Mouse (Mus musculus) liver, adult 2 months (tissue): ENCODE data around the gene Il2ra. TPM values are rescaled to one million over a fixed set of nuclear protein-coding genes. Genes with fewer than 3 reads are reported as not detected.
"Not testable (repeated sequence)": the region's sequence is repeated elsewhere in the genome, so short reads cannot be mapped to it uniquely, and the experiment has no call there.

Source experiments
- DNase-seq: peaks from one replicate; pipeline ENCODE4 v3.0.0-alpha.2; 2011; ENCODE audit warnings: low read depth, low spot score; ENCODE audit errors: extremely low read depth
- H3K27ac ChIP-seq: fragments of 200-500 bp; replicated peaks from 2 replicates; pipeline ENCODE4 v1.5.1; 2012; ENCODE audit warnings: low read depth, mild to moderate bottlenecking, control low read depth, inconsistent platforms, low read length; ENCODE audit not compliant: insufficient read depth
- H3K27me3 ChIP-seq: fragments of 200-500 bp; 2 replicates; pipeline ENCODE4 v1.6.1; 2012; ENCODE audit warnings: mild to moderate bottlenecking, moderate library complexity, low read length, inconsistent platforms; ENCODE audit not compliant: control insufficient read depth, insufficient read depth
- H3K36me3 ChIP-seq: fragments of 200-500 bp; 2 replicates; pipeline ENCODE4 v1.6.1; 2012; ENCODE audit warnings: low read length, inconsistent platforms; ENCODE audit not compliant: control insufficient read depth, insufficient read depth
- H3K4me1 ChIP-seq: fragments of 200-500 bp; 2 replicates; pipeline ENCODE4 v1.6.1; 2011; ENCODE audit warnings: low read length; ENCODE audit not compliant: control insufficient read depth, insufficient read depth
- H3K4me3 ChIP-seq: fragments of 200-500 bp; 2 replicates; pipeline ENCODE4 v1.5.1; 2011; ENCODE audit warnings: low read depth, mild to moderate bottlenecking, control low read depth, low read length, moderate library complexity; ENCODE audit not compliant: insufficient read depth
- H3K79me2 ChIP-seq: fragments of 200-500 bp; 2 replicates; pipeline ENCODE4 v1.6.1; 2012; ENCODE audit warnings: inconsistent platforms, mild to moderate bottlenecking, low read length, moderate library complexity; ENCODE audit not compliant: control insufficient read depth, insufficient read depth
- H3K9ac ChIP-seq: fragments of 200-500 bp; 2 replicates; pipeline ENCODE4 v1.6.1; 2012; ENCODE audit warnings: low read depth, mild to moderate bottlenecking, control low read depth, inconsistent platforms, low read length
- CTCF ChIP-seq: fragments of 200-500 bp; IDR thresholded peaks from 2 replicates; pipeline ENCODE4 v1.5.1; 2011; ENCODE audit warnings: low read depth, low read length, control low read depth
- POLR2A ChIP-seq: fragments of 200-500 bp; IDR thresholded peaks from 2 replicates; pipeline ENCODE4 v1.6.1; 2011; ENCODE audit warnings: low read length, control low read depth; ENCODE audit not compliant: insufficient read depth; ENCODE audit errors: extremely low read depth
- WGBS: fragments of 180-500 bp; shearing (Covaris S2); methylation state at CpG from one replicate; pipeline ENCODE4 v1.1.7; 2018; 5-methylcytosine and 5-hydroxymethylcytosine counted together
- polyA plus RNA-seq: library from polyadenylated mRNA; depleted of rRNA; stranded (reverse); fragments of >200 nt; gene quantifications from 2 replicates; pipeline ENCODE4 v1.2.3, GENCODE M21; 2012
- total RNA-seq: library from RNA; depleted of rRNA; stranded (reverse); fragments of >200 nt; gene quantifications from 2 replicates; pipeline ENCODE4 v1.2.3, GENCODE M21; 2014

Gene Il2ra
- total and polyA plus RNA-seq, 2 experiments, result 0.04 to 0.09 TPM

GRCm38 (mm10) chr2:11604053-11604452 is 38.6 kb upstream of the Il2ra start, which contains the start of gene Rbm17:
Rbm17 (minus strand) TSS chr2:11604153.
- peaks cover 8% of the 10 kb centered on the region for H3K4me1 ChIP-seq
- 87% methylated on average over 5 of the region's 5 CpGs for whole genome bisulfite sequencing
- H3K4me3 ChIP-seq, result peak within 1 kb of the TSS; percentile 88
- peaks cover 20% of the 10 kb centered on the region; the same call in 1 of the 2 replicates for H3K79me2 ChIP-seq
- H3K9ac ChIP-seq, result peak within 1 kb of the TSS; percentile 95
- no peak for DNase-seq
- H3K36me3 ChIP-seq, result peaks cover 7% of the 10 kb centered on the region
- TF ChIP-seq POLR2A (no peak), CTCF (no peak)
- H3K27me3 ChIP-seq, result no peaks in the 10 kb centered on the region
- H3K27ac ChIP-seq, result peak within 1 kb of the TSS; percentile 53; the same call in 1 of the 2 replicates

DNA sequence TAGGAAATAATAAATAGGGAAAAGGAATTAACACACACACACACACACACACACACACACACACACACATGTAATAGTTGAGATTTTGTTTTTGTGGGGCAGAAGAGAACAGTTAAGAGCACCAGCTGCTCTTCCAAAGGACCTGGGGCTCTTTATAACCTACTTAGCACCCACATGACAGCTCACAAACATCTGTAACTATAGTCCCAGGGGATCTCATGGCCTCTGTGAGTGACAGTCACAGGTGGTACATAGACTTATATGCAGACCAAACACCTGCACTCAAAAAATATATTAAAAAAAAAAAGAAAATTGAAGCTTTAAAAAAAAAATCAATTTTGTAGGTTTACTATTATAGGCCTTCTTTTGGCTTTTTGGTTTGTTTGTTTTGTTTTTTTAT is 37.7 kb upstream of the Il2ra start:
- no peaks in the 10 kb centered on the region for H3K27me3 ChIP-seq
- H3K4me3 ChIP-seq, result no peak overlapping the region
- DNase-seq, result no peak
- TF ChIP-seq POLR2A (no peak), CTCF (no peak)
- H3K4me1 ChIP-seq, result peaks cover 7% of the 10 kb centered on the region
- peaks cover 20% of the 10 kb centered on the region; the same call in 1 of the 2 replicates for H3K79me2 ChIP-seq
- H3K9ac ChIP-seq, result no peak overlapping the region
- no peak overlapping the region for H3K27ac ChIP-seq
- H3K36me3 ChIP-seq, result peaks cover 5% of the 10 kb centered on the region

GRCm38 (mm10) chr2:11606718-11607117 is 35.9 kb upstream of the Il2ra start:
- not testable (repeated sequence) for DNase-seq, H3K9ac ChIP-seq, H3K27me3 ChIP-seq, H3K27ac ChIP-seq, H3K36me3 ChIP-seq, H3K4me1 ChIP-seq, H3K4me3 ChIP-seq
- H3K79me2 ChIP-seq, result peaks cover 11% of the 10 kb centered on the region; the same call in 1 of the 2 replicates
- WGBS, result 81% methylated on average over 4 of the region's 4 CpGs

DNA sequence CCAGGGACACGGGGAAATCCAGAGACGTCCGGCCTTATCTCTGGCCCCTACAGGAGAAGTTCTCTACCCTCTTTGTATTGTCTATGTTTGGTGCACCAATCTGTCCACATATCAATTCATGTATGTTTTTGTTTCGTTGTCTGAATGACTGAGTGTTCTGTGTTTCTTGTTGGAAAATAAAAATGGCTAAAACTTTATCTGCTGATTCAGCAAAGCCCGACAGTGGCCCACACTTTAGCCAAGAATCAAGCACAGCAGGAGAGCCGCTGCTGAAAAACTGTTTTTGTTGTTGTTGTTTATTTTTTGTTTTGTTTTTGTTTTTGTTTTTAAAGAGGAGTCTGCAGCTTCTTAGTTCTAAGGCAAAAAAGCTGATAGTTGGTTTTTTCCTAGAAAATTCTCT is 29.7 kb upstream of the Il2ra start:
- not testable (repeated sequence) for H3K4me3 ChIP-seq, H3K36me3 ChIP-seq, DNase-seq, H3K4me1 ChIP-seq, H3K9ac ChIP-seq, H3K27me3 ChIP-seq, H3K79me2 ChIP-seq, H3K27ac ChIP-seq
- 82% methylated on average over 6 of the region's 6 CpGs for WGBS

DNA sequence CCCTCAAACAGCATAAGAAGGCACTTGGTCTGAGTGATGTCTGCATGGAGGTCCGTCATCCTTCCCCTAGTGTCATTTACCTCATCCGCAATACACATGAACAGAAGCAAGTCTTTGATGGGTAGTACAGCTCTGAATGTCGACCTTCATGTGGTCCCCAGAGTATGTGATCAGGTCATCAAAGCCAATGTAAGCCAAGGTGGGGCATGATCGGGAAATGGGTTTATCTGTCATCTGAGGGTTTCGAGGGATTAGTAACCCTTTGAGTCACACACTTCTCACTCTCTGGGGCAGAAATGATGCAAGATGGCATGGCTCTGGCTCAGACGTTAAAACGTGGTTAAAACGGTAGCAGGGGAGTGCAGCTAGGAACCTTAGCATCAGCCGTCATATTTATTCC is 25.8 kb upstream of the Il2ra start:
- Histone ChIP-seq H3K27me3 (no peaks in the 10 kb centered on the region), H3K9ac (no peak overlapping the region), H3K36me3 (no peaks in the 10 kb centered on the region), H3K79me2 (no peaks in the 10 kb centered on the region), H3K4me1 (no peaks in the 10 kb centered on the region), H3K27ac (no peak overlapping the region), H3K4me3 (no peak overlapping the region)
- TF ChIP-seq CTCF (no peak), POLR2A (no peak)
- WGBS, result 92% methylated on average over 9 of the region's 9 CpGs
- DNase-seq, result no peak

DNA sequence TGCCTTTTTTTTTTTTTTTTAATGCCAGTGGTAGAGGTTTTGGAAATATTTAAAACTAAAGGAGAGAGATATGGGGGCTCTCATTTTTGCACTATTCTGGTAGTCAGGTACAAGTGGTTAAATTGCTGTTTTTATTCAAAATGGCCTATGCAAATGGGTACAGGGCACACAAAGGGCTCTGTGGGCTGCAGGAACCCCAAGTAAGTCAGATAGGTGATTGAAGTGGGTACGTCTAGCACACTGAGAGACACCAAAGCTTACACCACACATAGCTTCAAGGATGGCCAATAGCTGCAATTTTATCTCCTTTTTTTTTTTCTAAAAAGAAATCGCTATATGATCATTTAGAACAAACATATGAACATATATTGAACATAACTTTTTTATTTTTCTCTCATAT is 23.0 kb upstream of the Il2ra start:
- no peak for DNase-seq
- Histone ChIP-seq H3K36me3 (no peaks in the 10 kb centered on the region), H3K4me1 (no peaks in the 10 kb centered on the region), H3K27me3 (no peaks in the 10 kb centered on the region), H3K4me3 (no peak overlapping the region), H3K9ac (no peak overlapping the region), H3K27ac (no peak overlapping the region), H3K79me2 (no peaks in the 10 kb centered on the region)
- WGBS, result 77% methylated on average over 2 of the region's 2 CpGs
- TF ChIP-seq CTCF (no peak), POLR2A (no peak)

GRCm38 (mm10) chr2:11623173-11623572 is 19.4 kb upstream of the Il2ra start:
- Histone ChIP-seq H3K27ac (no peak overlapping the region), H3K36me3 (no peaks in the 10 kb centered on the region), H3K9ac (no peak overlapping the region), H3K4me3 (no peak overlapping the region), H3K79me2 (no peaks in the 10 kb centered on the region), H3K27me3 (no peaks in the 10 kb centered on the region), H3K4me1 (no peaks in the 10 kb centered on the region)
- TF ChIP-seq CTCF (no peak), POLR2A (no peak)
- 89% methylated on average over 8 of the region's 8 CpGs for WGBS
- no peak for DNase-seq
